Comparison of ENCODE assay signal across 14 mouse cellular contexts in genomic region chr10:84711940-84712339, GRCm38 (mm10). TPM values are rescaled to one million over a fixed set of nuclear protein-coding genes. Genes with fewer than 3 reads are reported as not detected.
A peak's percentile ranks its signal among the peaks of the same experiment; 100 is the strongest.
DNase-seq lines count a peak whose midpoint lies in the region; ATAC-seq lines count a peak whose summit lies in the region.
"Had no signal": no experiment of that assay in that cellular context is flagged by ENCODE, and none has a peak within 500 bp of the region (broad histone marks: within the 10 kb centered on the region; RNA-seq: fewer than 3 reads in every experiment).

No protein-coding gene starts in this region.

- peaks cover 31% of the 10 kb centered on the region for H3K4me1 ChIP-seq in heart, embryonic 15.5 days (replicated peaks)
- H3K4me1 ChIP-seq in lung, embryonic 16.5 days (replicated peaks; ENCODE audit: control insufficient read depth, insufficient read depth, low read length) = peaks cover 21% of the 10 kb centered on the region
- H3K4me1 ChIP-seq in neural tube, embryonic 15.5 days = peaks cover 51% of the 10 kb centered on the region

- no peak overlapping the region for H3K9ac ChIP-seq in heart, embryonic 15.5 days
- H3K9ac ChIP-seq in lung, embryonic 16.5 days (ENCODE audit: low read length) = no peak overlapping the region
- no peak overlapping the region for H3K9ac ChIP-seq in neural tube, embryonic 15.5 days (replicated peaks)

- intact Hi-C loops in heart, postnatal 25 days (cut with DNase I) = loop anchor here (2.0 to 5.0 kb wide), 2 partner anchors 270 to 335 kb away; no protein-coding TSS in a partner anchor

- 54% methylated on average over 5 of the region's 5 CpGs for WGBS in heart, embryonic 15.5 days
- 50% methylated on average over 5 of the region's 5 CpGs for WGBS in lung, embryonic 16.5 days
- 37% methylated on average over 5 of the region's 5 CpGs for WGBS in neural tube, embryonic 15.5 days

- H3K27ac ChIP-seq in heart, embryonic 15.5 days = 0 out of 2 replicates have a peak overlapping the region, but pooled peaks have one; percentile 51
- H3K27ac ChIP-seq in lung, embryonic 16.5 days (ENCODE audit: low read length) = peak overlapping the region; percentile 56
- peak overlapping the region; percentile 45 for H3K27ac ChIP-seq in neural tube, embryonic 15.5 days (replicated peaks)

- ATAC-seq in heart, embryonic 15.5 days (replicated peaks; ENCODE audit: insufficient number of reproducible peaks, insufficient read depth, low FRiP score, low read depth) = no peak
- ATAC-seq in lung, embryonic 16.5 days (ENCODE audit: low read depth) = no peak; the same call in 1 of the 2 replicates
- no peak for ATAC-seq in neural tube, embryonic 15.5 days (ENCODE audit: low FRiP score)
- ATAC-seq in cerebellum, adult (ENCODE audit: insufficient number of reproducible peaks, low FRiP score, low TSS enrichment) = no peak

- H3K27me3 ChIP-seq in heart, embryonic 15.5 days = no peaks in the 10 kb centered on the region
- H3K27me3 ChIP-seq in lung, embryonic 16.5 days (ENCODE audit: control insufficient read depth, insufficient read depth, low read depth, low read length) = no peaks in the 10 kb centered on the region; the same call in 1 of the 2 replicates
- H3K27me3 ChIP-seq in neural tube, embryonic 15.5 days (replicated peaks) = no peaks in the 10 kb centered on the region

- H3K4me3 ChIP-seq in heart, embryonic 15.5 days = no peak overlapping the region
- no peak overlapping the region for H3K4me3 ChIP-seq in lung, embryonic 16.5 days (ENCODE audit: low read length)
- no peak overlapping the region for H3K4me3 ChIP-seq in neural tube, embryonic 15.5 days (replicated peaks)
- H3K4me3 ChIP-seq: embryonic facial prominence, embryonic 10.5 days; myocyte had no signal

- H3K4me2 ChIP-seq in heart, embryonic 15.5 days = no peak overlapping the region
- no peak overlapping the region for H3K4me2 ChIP-seq in lung, embryonic 16.5 days (ENCODE audit: low read depth, low read length)
- no peak overlapping the region for H3K4me2 ChIP-seq in neural tube, embryonic 15.5 days

- DNase-seq in heart, postnatal 25 days (ENCODE audit: low spot score) = no peak
- DNase-seq in lung, postnatal 4 days = no peak
- peak; percentile 19 for DNase-seq in lung, postnatal 36 days
- no peak for DNase-seq in cerebellum, postnatal 25 days
- DNase-seq: cerebellum, adult 9-11 months; gastrocnemius, postnatal 14 days had no signal

- H3K9me3 ChIP-seq in heart, embryonic 15.5 days (replicated peaks) = no peaks in the 10 kb centered on the region
- no peaks in the 10 kb centered on the region for H3K9me3 ChIP-seq in lung, embryonic 16.5 days (ENCODE audit: control insufficient read depth, low read length)
- no peaks in the 10 kb centered on the region for H3K9me3 ChIP-seq in neural tube, embryonic 15.5 days (replicated peaks)
- H3K9me3 ChIP-seq: embryonic facial prominence, embryonic 10.5 days had no signal

- peaks cover 17% of the 10 kb centered on the region; the same call in 1 of the 2 replicates for H3K36me3 ChIP-seq in heart, embryonic 15.5 days
- H3K36me3 ChIP-seq in lung, embryonic 16.5 days (ENCODE audit: control insufficient read depth, insufficient read depth, low read length) = peaks cover 8% of the 10 kb centered on the region
- H3K36me3 ChIP-seq in neural tube, embryonic 15.5 days = peaks cover 5% of the 10 kb centered on the region; the same call in 1 of the 2 replicates

RNA-seq across cellular contexts. Expression of gene Rfx4, which starts 43.9 kb away (rescaled TPM):
- 0.04 TPM in 1 of 2 replicates, not detected in the other for polyA plus RNA-seq in heart, embryonic 15.5 days (2015; fragmentation: Nextera tagmentation; extraction: Ambion mirVana)
- total RNA-seq in heart, postnatal 25 days (2021) = under 1 TPM in 1 of 2 experiments, not detected in 1; 0.16 TPM
- 0.06 TPM in 1 of 2 replicates, not detected in the other for polyA plus RNA-seq in lung, embryonic 16.5 days (2015; fragmentation: Nextera tagmentation; extraction: Ambion mirVana)
- polyA plus RNA-seq in neural tube, embryonic 15.5 days (2015; fragmentation: Nextera tagmentation; extraction: Ambion mirVana) = 15.9 and 16.6 TPM in 2 replicates
- polyA plus RNA-seq: liver, embryonic 16.5 days; stomach, embryonic 16.5 days had no signal

Comparison
In these comparisons a context has a peak if more than half of its experiments do, and no peak if none do; other contexts are left out.
1. RNA of gene Rfx4, which starts 43.9 kb away (polyA plus RNA-seq): 15.9 to 16.6 TPM in neural tube, embryonic 15.5 days; 0.06 TPM in lung, embryonic 16.5 days and 0.04 TPM in heart, embryonic 15.5 days; every median in the first group is over 10 times any median in the second.
2. Peak in every context shown above with its lines, with median percentiles within 50 percentile points of each other: H3K27ac ChIP-seq.